Mouse (Mus musculus) heart, postnatal 0 days (tissue): ENCODE data around the gene Kctd13. TPM values are rescaled to one million over a fixed set of nuclear protein-coding genes. Genes with fewer than 3 reads are reported as not detected.
"Not testable (repeated sequence)": the region's sequence is repeated elsewhere in the genome, so short reads cannot be mapped to it uniquely, and the experiment has no call there.

Source experiments
- ATAC-seq: fragments of 200-750 bp; cut with Nextera tagmentation; 2 replicates; pipeline ENCODE4 v1.8.0; 2017; ENCODE audit warnings: low read depth, moderate number of reproducible peaks, moderate library complexity; ENCODE audit not compliant: insufficient read depth
- DNase-seq: peaks from one replicate; pipeline ENCODE4 v3.0.0-alpha.2; 2016; ENCODE audit warnings: low spot score
- H3K27ac ChIP-seq: fragments of 300-500 bp; sonication (generic); 2 replicates; pipeline ENCODE4 v1.5.1; 2014; ENCODE audit warnings: low read depth, mild to moderate bottlenecking
- H3K27me3 ChIP-seq: fragments of 300-500 bp; sonication (generic); 2 replicates; pipeline ENCODE4 v1.6.1; 2014; ENCODE audit warnings: low read length, mixed read lengths; ENCODE audit not compliant: control insufficient read depth, insufficient read depth
- H3K36me3 ChIP-seq: fragments of 300-500 bp; sonication (generic); replicated peaks from 2 replicates; pipeline ENCODE4 v1.6.1; 2014; ENCODE audit warnings: low read length, mixed read lengths; ENCODE audit not compliant: control insufficient read depth, insufficient read depth
- H3K4me1 ChIP-seq: fragments of 300-500 bp; sonication (generic); 2 replicates; pipeline ENCODE4 v1.6.1; 2014; ENCODE audit warnings: antibody characterized with exemption; ENCODE audit not compliant: control insufficient read depth, insufficient read depth
- H3K4me2 ChIP-seq: fragments of 300-500 bp; sonication (generic); 2 replicates; pipeline ENCODE4 v1.6.1; 2014; ENCODE audit warnings: low read depth, mild to moderate bottlenecking, low read length, moderate library complexity
- H3K4me3 ChIP-seq: fragments of 300-500 bp; sonication (generic); 2 replicates; pipeline ENCODE4 v1.5.1; 2014; ENCODE audit warnings: low read depth, low read length
- H3K9ac ChIP-seq: fragments of 300-500 bp; sonication (generic); replicated peaks from 2 replicates; pipeline ENCODE4 v1.6.1; 2014; ENCODE audit warnings: low read depth, low read length, mixed read lengths
- H3K9me3 ChIP-seq: fragments of 300-500 bp; sonication (generic); replicated peaks from 2 replicates; pipeline ENCODE4 v1.6.1; 2016; ENCODE audit warnings: low read length; ENCODE audit not compliant: control insufficient read depth
- CTCF ChIP-seq: IDR thresholded peaks from 2 replicates; pipeline ENCODE4 v1.5.1; 2016; ENCODE audit warnings: antibody characterized with exemption, control low read depth, low read depth
- EP300 ChIP-seq: IDR thresholded peaks from 2 replicates; pipeline ENCODE4 v1.6.1; 2016; ENCODE audit warnings: antibody characterized with exemption, low read depth
- WGBS: fragments of 180-500 bp; shearing (Covaris S2); extraction: QIAGEN DNeasy Blood & Tissue Kit; methylation state at CpG from one replicate; pipeline ENCODE4 v1.1.7; 2014; 5-methylcytosine and 5-hydroxymethylcytosine counted together
- polyA plus RNA-seq: library from polyadenylated mRNA; unstranded; fragments of >200 nt; fragmentation: Nextera tagmentation; extraction: Ambion mirVana; gene quantifications from 2 replicates; pipeline ENCODE4 v1.2.1, GENCODE M21; 2015
- total RNA-seq: library from RNA; depleted of rRNA; stranded (reverse); fragments of >200 nt; gene quantifications from 2 replicates; pipeline ENCODE4 v1.2.3, GENCODE M21; 2014; ENCODE audit warnings: low replicate concordance

Kctd13 gene
- total and polyA plus RNA-seq, 2 experiments from 2014 or later: 6.8 to 11.2 TPM

- DNase-seq (no peak), ATAC-seq (no peak)
- no peak overlapping the region for H3K27ac ChIP-seq
- H3K9me3 ChIP-seq: no peaks in the 10 kb centered on the region
- no peak overlapping the region for H3K4me3 ChIP-seq
- H3K9ac ChIP-seq: no peak overlapping the region
- no peak overlapping the region for H3K4me2 ChIP-seq
- WGBS: 65% methylated on average over 3 of the region's 3 CpGs
- no peaks in the 10 kb centered on the region for H3K27me3 ChIP-seq
- H3K36me3 ChIP-seq: no peaks in the 10 kb centered on the region
- no peak for TF ChIP-seq EP300
- no peaks in the 10 kb centered on the region for H3K4me1 ChIP-seq
Measured at GRCm38 (mm10) chr7:126905590-126905989, 23.1 kb upstream of the Kctd13 start.

GRCm38 (mm10) chr7:126914844-126915243, 13.8 kb upstream of the Kctd13 start:
- Histone ChIP-seq H3K27ac (no peak overlapping the region), H3K4me2 (no peak overlapping the region), H3K9me3 (no peaks in the 10 kb centered on the region), H3K4me3 (no peak overlapping the region), H3K4me1 (no peaks in the 10 kb centered on the region), H3K9ac (no peak overlapping the region), H3K27me3 (no peaks in the 10 kb centered on the region), H3K36me3 (no peaks in the 10 kb centered on the region)
- no peak for TF ChIP-seq CTCF
- TF ChIP-seq EP300: no peak
- DNase-seq (no peak), ATAC-seq (no peak)
- 72% methylated on average over 3 of the region's 3 CpGs for WGBS

GRCm38 (mm10) chr7:126918356-126918755, 10.3 kb upstream of the Kctd13 start:
- H3K4me1 ChIP-seq, H3K9ac ChIP-seq, DNase-seq, H3K27me3 ChIP-seq, H3K4me3 ChIP-seq, H3K9me3 ChIP-seq, H3K36me3 ChIP-seq, H3K27ac ChIP-seq, H3K4me2 ChIP-seq, ATAC-seq: not testable (repeated sequence)
- WGBS: 48% methylated on average over 4 of the region's 4 CpGs

- no peak for DNase-seq
- 72% methylated on average over 4 of the region's 4 CpGs for WGBS
- no peaks in the 10 kb centered on the region for H3K9me3 ChIP-seq
- no peaks in the 10 kb centered on the region for H3K4me1 ChIP-seq
- H3K4me3 ChIP-seq: no peak overlapping the region
- H3K27me3 ChIP-seq: no peaks in the 10 kb centered on the region
- ATAC-seq: no peak
- no peak for TF ChIP-seq CTCF
- TF ChIP-seq EP300: no peak
- H3K36me3 ChIP-seq: no peaks in the 10 kb centered on the region
- no peak overlapping the region for H3K9ac ChIP-seq
- no peak overlapping the region for H3K27ac ChIP-seq
- no peak overlapping the region for H3K4me2 ChIP-seq
Measured at GRCm38 (mm10) chr7:126919973-126920372, 8.7 kb upstream of the Kctd13 start.

DNA sequence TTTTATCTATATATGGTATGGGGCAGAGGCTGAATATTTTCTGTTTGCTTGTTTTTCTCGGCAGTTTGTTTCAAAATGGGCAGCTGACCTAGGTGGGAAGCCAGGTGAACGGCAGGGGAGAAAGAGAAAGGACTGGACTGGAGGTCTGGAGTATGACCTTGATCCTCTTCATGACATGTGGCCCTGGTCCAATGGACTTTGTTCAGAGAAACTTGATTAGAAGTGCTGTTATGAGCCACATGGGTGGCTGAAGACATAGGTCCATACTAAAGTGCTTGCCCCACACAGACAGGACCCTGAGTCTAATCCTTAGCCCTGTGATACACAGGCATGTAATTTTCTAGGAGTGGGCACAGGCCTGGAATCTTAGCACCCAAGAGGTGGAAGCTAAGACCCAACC, 7.1 kb upstream of the Kctd13 start:
- WGBS: 79% methylated on average over 2 of the region's 2 CpGs
- no peak for DNase-seq
- Histone ChIP-seq H3K36me3 (no peaks in the 10 kb centered on the region), H3K27me3 (no peaks in the 10 kb centered on the region), H3K9me3 (no peaks in the 10 kb centered on the region), H3K9ac (no peak overlapping the region), H3K4me2 (no peak overlapping the region), H3K27ac (no peak overlapping the region), H3K4me3 (no peak overlapping the region), H3K4me1 (no peaks in the 10 kb centered on the region)
- ATAC-seq: no peak
- TF ChIP-seq EP300 (no peak), CTCF (no peak)

GRCm38 (mm10) chr7:126922624-126923060, 6.0 kb upstream of the Kctd13 start, which contains the start of gene Tmem219:
Gene Tmem219, minus strand, starts transcription at chr7:126922917.
- 35% methylated on average over 5 of the region's 5 CpGs for WGBS
- no peak within 1 kb of the TSS for H3K9ac ChIP-seq
- H3K4me1 ChIP-seq: no peaks in the 10 kb centered on the region
- DNase-seq: peak; percentile 54
- ATAC-seq: peak; percentile 65
- H3K4me3 ChIP-seq: no peak within 1 kb of the TSS
- no peaks in the 10 kb centered on the region for H3K36me3 ChIP-seq
- no peak for TF ChIP-seq CTCF
- no peak for TF ChIP-seq EP300
- peak within 1 kb of the TSS; percentile 34 for H3K27ac ChIP-seq
- H3K9me3 ChIP-seq: no peaks in the 10 kb centered on the region
- H3K4me2 ChIP-seq: no peak within 1 kb of the TSS
- H3K27me3 ChIP-seq: no peaks in the 10 kb centered on the region
